Mouse (Mus musculus) embryonic facial prominence, embryonic 12.5 days (tissue): ENCODE measurements at regions not wholly inside any gene's neighbourhood (a gene's known extent, or its start where the extent isn't known, plus 50 kb on each side); places are given as distances from the start of the nearest gene placed in this dataset.

ENCODE experiments used
- ATAC-seq: fragments of 200-750 bp; cut with Nextera tagmentation; 2 replicates; pipeline ENCODE4 v1.8.0; 2017; ENCODE audit not compliant: insufficient number of reproducible peaks, insufficient read depth, low FRiP score, low TSS enrichment
- H3K27ac ChIP-seq: fragments of 300-500 bp; sonication (generic); 2 replicates; pipeline ENCODE4 v1.5.1; 2016; ENCODE audit warnings: mild to moderate bottlenecking
- H3K27me3 ChIP-seq: fragments of 300-500 bp; sonication (generic); 2 replicates; pipeline ENCODE4 v1.6.1; 2016; ENCODE audit warnings: mild to moderate bottlenecking, moderate library complexity
- H3K36me3 ChIP-seq: fragments of 300-500 bp; sonication (generic); 2 replicates; pipeline ENCODE4 v1.6.1; 2016; ENCODE audit warnings: mild to moderate bottlenecking
- H3K4me1 ChIP-seq: fragments of 300-500 bp; sonication (generic); 2 replicates; pipeline ENCODE4 v1.6.1; 2016
- H3K4me2 ChIP-seq: fragments of 300-500 bp; sonication (generic); replicated peaks from 2 replicates; pipeline ENCODE4 v1.6.1; 2016; ENCODE audit warnings: mild to moderate bottlenecking, moderate library complexity
- H3K4me3 ChIP-seq: fragments of 300-500 bp; sonication (generic); 2 replicates; pipeline ENCODE4 v1.5.1; 2016; ENCODE audit warnings: mild to moderate bottlenecking
- H3K9ac ChIP-seq: fragments of 300-500 bp; sonication (generic); 2 replicates; pipeline ENCODE4 v1.6.1; 2016; ENCODE audit warnings: mild to moderate bottlenecking, moderate library complexity
- H3K9me3 ChIP-seq: fragments of 300-500 bp; sonication (generic); 2 replicates; pipeline ENCODE4 v1.6.1; 2016; ENCODE audit warnings: mild to moderate bottlenecking, moderate library complexity
- WGBS: fragments of 180-500 bp; shearing (Covaris S2); methylation state at CpG from one replicate; pipeline ENCODE4 v1.1.7; 2016; 5-methylcytosine and 5-hydroxymethylcytosine counted together

DNA sequence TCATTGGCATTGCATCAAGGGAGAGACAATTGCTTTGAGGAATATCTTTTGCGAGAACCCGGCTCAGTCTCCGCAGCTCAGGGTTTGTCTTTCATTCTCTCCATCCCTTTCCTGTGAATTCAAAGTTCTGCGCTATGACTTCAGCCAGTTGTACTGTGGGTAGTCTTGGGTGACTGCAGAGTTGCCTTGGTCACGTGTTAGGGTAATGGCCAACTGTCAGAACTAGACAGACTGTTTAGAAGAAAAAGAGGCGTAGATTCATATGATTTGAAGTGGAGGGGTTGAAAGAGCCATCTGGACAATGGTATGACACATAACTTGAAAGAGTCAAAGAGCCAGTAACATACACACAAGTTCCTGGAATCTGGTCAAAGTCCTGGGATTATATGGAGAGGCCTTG, 226.5 kb upstream of the Nr2f2 start:
- Histone ChIP-seq H3K9ac (no peak overlapping the region), H3K27ac (no peak overlapping the region), H3K4me3 (no peak overlapping the region), H3K9me3 (no peaks in the 10 kb centered on the region), H3K36me3 (no peaks in the 10 kb centered on the region), H3K27me3 (no peaks in the 10 kb centered on the region), H3K4me2 (no peak overlapping the region), H3K4me1 (0 out of 2 replicates have a peak, but pooled peaks cover 8% of the 10 kb centered on the region)
- WGBS, result 86% methylated on average over 6 of the region's 6 CpGs
- no peak for ATAC-seq

DNA sequence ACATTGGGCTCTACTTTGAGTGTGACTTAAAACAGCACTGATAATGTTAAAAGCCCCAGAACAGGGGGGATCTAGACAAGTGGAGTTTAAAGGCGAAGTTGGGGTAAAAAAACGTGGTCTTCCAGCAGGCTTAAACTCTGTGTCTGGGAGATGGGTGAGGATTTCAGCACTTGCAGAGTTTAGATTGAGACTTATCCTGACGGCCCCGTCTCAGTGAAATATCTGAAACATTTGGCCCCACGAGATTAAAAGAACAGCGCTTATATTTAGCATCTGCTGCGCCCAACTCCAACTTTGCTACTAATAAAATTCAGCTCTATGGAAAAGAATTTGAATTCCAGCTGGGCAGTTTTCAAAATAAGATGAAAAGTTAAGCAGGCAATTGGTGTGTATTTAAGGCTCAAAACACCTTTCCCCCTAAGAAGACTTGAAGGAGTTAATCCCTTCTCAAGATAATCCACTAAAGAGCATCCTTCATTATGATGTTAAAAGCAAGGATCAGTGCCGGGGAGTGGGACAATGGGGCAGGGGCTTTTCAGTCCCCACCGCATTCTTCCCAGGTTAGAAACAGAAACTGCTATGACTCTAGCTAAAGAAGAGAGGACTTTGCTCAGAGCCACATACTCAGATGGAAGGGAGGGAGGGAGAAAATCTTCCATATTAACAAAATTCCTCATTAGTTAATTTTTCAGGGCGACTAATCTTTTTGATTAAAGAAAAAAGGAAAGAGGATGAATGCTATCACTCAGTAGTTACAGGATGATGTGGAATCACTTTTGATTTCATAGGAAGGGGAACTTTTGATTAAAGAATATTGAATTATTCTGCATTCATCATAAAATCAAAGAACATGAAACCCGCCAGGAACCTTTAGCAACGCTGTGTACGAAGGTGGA, 225.1 kb upstream of the Nr2f2 start:
- H3K36me3 ChIP-seq, result no peaks in the 10 kb centered on the region
- no peak overlapping the region for H3K4me3 ChIP-seq
- H3K27ac ChIP-seq, result no peak overlapping the region
- 0 out of 2 replicates have a peak, but pooled peaks cover 8% of the 10 kb centered on the region for H3K4me1 ChIP-seq
- no peak overlapping the region for H3K9ac ChIP-seq
- no peak for ATAC-seq
- H3K27me3 ChIP-seq, result no peaks in the 10 kb centered on the region
- no peak overlapping the region for H3K4me2 ChIP-seq
- 26% methylated on average over 13 of the region's 13 CpGs for WGBS
- H3K9me3 ChIP-seq, result no peaks in the 10 kb centered on the region

DNA sequence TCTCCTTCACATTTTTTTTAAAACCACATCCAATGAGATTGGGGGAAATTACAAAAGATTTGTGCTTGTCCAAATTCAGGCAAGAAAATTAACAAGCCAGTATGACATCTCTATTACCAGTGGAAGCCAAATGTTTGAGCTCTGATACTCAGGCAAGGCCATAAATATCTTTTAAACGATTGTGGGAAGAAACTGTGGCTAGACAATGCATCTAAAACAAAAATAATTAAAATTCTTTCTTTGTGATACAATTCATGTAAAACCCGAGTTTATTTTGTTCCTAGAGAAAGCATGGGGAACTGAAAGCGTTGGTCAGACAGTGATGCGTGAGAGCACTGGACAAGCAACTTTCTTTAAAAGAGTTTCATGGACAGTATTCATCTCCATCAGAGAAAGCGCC, 223.2 kb upstream of the Nr2f2 start:
- no peaks in the 10 kb centered on the region for H3K9me3 ChIP-seq
- H3K27ac ChIP-seq, result no peak overlapping the region
- 69% methylated on average over 5 of the region's 5 CpGs for WGBS

DNA sequence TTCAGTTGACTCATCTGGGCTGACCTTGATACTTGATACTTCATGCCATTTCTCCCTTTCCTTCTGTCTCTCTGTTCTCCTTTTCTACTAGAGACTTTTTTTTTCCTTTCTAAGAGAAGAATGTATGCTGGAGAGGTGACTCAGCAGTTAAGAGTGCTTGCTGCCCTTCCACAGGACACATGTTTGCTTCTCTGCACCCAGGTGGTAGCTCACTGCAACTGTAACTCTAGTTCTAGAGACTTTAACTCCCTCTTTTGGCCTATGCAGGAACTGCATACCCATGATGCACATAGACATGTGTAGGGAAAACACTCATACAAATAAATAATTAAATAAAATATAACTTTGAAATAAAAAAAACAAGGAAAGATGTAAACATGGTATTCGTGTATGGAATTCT, 221.5 kb upstream of the Nr2f2 start:
- no peaks in the 10 kb centered on the region for H3K27me3 ChIP-seq
- no peaks in the 10 kb centered on the region for H3K36me3 ChIP-seq
- H3K4me2 ChIP-seq, result no peak overlapping the region
- no peak overlapping the region for H3K27ac ChIP-seq
- no peak overlapping the region for H3K4me3 ChIP-seq
- 85% methylated on average over 1 of the region's 1 CpGs for WGBS
- ATAC-seq, result no peak
- H3K9me3 ChIP-seq, result no peaks in the 10 kb centered on the region
- no peak overlapping the region for H3K9ac ChIP-seq
- 0 out of 2 replicates have a peak, but pooled peaks cover 8% of the 10 kb centered on the region for H3K4me1 ChIP-seq

More for the DNA sequence above, 223.2 kb upstream of the Nr2f2 start:
- H3K4me2 ChIP-seq, result no peak overlapping the region
- ATAC-seq, result no peak
- no peak overlapping the region for H3K9ac ChIP-seq
- H3K4me1 ChIP-seq, result 0 out of 2 replicates have a peak, but pooled peaks cover 8% of the 10 kb centered on the region
- no peak overlapping the region for H3K4me3 ChIP-seq
- no peaks in the 10 kb centered on the region for H3K27me3 ChIP-seq
- no peaks in the 10 kb centered on the region for H3K36me3 ChIP-seq

DNA sequence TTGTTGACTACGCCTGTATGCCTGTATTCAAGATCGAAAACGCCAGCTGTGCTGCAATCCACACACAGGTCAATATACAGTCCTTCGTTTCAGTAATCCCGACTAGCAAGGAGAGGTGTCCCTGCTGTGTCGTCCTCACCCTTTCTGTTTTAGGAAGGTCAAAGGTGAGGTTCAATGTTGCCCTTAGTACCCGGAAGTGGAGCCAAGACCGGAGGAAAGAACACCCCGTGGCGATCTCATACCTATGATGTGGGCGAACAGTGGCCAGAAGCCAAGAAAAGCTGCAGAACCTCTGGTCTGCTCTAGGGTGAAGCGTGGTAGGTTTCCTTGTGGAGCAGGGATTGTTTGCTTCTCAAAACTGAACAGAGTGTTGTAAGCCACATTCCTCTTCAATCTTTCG, 217.9 kb upstream of the Nr2f2 start:
- H3K4me2 ChIP-seq, result no peak overlapping the region
- peaks cover 6% of the 10 kb centered on the region; the same call in 1 of the 2 replicates for H3K27me3 ChIP-seq

DNA sequence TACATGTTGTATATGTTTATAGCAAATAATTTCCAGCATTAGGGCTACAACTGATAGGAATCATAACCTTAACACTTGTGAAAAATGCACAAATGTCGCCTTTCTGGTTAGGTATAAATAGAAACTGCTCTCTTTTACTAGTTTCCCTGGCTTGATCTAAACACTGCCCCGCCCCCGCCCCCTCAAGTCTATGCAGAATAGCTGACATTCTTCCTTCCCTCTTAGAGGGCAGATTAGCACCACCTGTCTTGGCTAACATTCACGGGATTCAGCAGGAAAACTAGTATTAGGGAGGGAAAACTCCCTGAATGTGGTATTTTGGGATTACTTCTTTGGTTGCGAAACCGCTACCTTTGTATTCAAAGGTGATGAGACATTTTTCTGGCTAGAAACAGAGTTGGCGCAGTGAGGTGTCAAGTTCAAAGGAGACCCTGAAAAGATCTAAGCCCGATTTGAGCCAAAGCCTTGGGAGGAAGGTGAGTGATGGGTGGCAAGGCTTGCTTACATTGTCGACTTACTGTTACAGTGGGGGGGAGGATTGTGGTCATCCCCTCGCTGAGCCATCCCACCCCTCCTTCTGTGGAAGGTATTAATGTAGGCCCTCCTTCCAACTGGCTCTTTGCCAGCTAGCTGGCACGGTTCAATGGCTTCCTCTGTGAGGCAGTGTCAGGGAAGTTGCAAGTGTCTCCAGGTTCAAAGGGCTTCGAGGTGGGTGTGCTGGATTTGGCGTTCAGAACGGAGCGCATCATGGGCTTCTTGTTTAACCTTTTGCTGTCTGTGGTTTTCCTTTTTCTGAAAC, 209.8 kb upstream of the Nr2f2 start:
- Histone ChIP-seq H3K4me3 (no peak overlapping the region), H3K4me1 (peaks cover 15% of the 10 kb centered on the region), H3K27ac (no peak overlapping the region), H3K36me3 (no peaks in the 10 kb centered on the region), H3K4me2 (no peak overlapping the region; the same call in 1 of the 2 replicates), H3K9ac (no peak overlapping the region), H3K9me3 (no peaks in the 10 kb centered on the region), H3K27me3 (peaks cover under 1% of the 10 kb centered on the region; the same call in 1 of the 2 replicates)
- no peak for ATAC-seq
- WGBS, result 34% methylated on average over 15 of the region's 15 CpGs

More for the DNA sequence above, 217.9 kb upstream of the Nr2f2 start:
- Histone ChIP-seq H3K36me3 (no peaks in the 10 kb centered on the region), H3K9ac (no peak overlapping the region), H3K9me3 (no peaks in the 10 kb centered on the region), H3K27ac (no peak overlapping the region), H3K4me1 (peaks cover 7% of the 10 kb centered on the region; the same call in 1 of the 2 replicates), H3K4me3 (no peak overlapping the region)
- WGBS, result 73% methylated on average over 13 of the region's 13 CpGs
- no peak for ATAC-seq

DNA sequence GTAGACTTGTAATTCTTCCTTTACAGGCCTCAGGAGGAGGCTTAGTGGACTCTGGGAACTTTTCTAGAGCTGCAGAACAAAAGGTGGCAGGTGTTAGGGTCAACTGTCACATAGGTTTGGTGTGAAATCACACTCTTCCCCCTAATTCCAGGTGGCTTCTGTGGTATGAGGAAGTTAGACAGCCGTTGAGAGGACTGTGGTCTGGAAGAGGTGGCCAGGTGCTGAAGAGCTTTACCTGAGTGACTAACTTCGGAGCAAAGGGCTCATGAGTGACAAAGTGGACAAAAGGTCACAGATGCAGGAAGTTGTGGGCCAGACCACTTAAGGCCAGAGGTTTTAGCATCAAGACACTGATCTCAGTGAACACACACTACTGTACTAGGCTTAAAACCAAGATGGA, 209.1 kb upstream of the Nr2f2 start:
- H3K27ac ChIP-seq, result no peak overlapping the region
- H3K4me3 ChIP-seq, result no peak overlapping the region
- H3K36me3 ChIP-seq, result no peaks in the 10 kb centered on the region
- no peaks in the 10 kb centered on the region for H3K9me3 ChIP-seq
- 50% methylated on average over 2 of the region's 2 CpGs for WGBS
- H3K4me2 ChIP-seq, result no peak overlapping the region
- no peaks in the 10 kb centered on the region for H3K27me3 ChIP-seq
- peaks cover 15% of the 10 kb centered on the region for H3K4me1 ChIP-seq
- H3K9ac ChIP-seq, result no peak overlapping the region
- ATAC-seq, result no peak

DNA sequence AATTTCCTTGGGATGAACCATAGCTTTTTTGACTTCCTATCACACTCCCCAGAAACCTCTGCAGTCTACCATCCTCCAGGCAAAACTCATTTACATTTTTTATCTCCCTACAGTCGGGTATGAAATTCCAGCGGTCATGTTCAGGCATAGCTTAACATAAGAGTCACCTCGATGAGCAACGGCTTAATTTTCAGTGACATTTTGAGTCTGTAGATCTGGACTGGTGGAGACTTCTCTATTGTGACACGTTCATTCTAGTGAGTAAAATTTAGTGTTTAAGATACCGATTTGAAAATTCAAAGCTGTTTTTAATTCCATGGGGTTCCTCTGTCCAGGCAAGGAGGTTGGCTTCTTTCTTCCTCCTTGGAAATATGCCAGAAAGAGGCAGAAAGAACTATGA, 207.7 kb upstream of the Nr2f2 start:
- H3K4me2 ChIP-seq, result no peak overlapping the region
- WGBS, result 72% methylated on average over 6 of the region's 6 CpGs
- no peak for ATAC-seq
- peaks cover 15% of the 10 kb centered on the region for H3K4me1 ChIP-seq
- H3K27ac ChIP-seq, result no peak overlapping the region
- H3K4me3 ChIP-seq, result no peak overlapping the region
- H3K9ac ChIP-seq, result no peak overlapping the region
- no peaks in the 10 kb centered on the region for H3K36me3 ChIP-seq
- no peaks in the 10 kb centered on the region for H3K9me3 ChIP-seq
- no peaks in the 10 kb centered on the region for H3K27me3 ChIP-seq

DNA sequence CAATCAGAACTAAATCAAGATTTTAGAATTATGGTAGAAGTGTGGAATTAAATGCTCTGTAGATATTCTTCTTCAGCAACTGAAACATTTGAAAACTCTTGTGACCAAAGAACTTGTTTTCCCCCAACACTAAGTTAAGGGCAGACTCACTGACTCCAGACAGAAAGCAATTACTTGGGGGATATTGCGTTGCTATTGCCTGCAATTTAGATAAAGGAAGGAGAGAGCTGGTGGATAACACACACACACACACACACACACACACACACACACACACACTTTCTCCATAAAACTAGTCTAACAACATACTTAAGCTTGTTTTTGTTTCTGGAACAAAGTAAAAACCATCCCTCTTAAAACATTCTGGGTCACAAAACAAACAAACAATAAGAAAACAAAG, 198.5 kb upstream of the Nr2f2 start:
- H3K4me3 ChIP-seq, result no peak overlapping the region
- no peak overlapping the region for H3K4me2 ChIP-seq
- H3K9me3 ChIP-seq, result no peaks in the 10 kb centered on the region
- no peak overlapping the region for H3K27ac ChIP-seq
- no peaks in the 10 kb centered on the region for H3K27me3 ChIP-seq
- no peak for ATAC-seq
- H3K36me3 ChIP-seq, result no peaks in the 10 kb centered on the region
- H3K9ac ChIP-seq, result no peak overlapping the region
- WGBS, result 53% methylated on average over 1 of the region's 1 CpGs
- H3K4me1 ChIP-seq, result no peaks in the 10 kb centered on the region

DNA sequence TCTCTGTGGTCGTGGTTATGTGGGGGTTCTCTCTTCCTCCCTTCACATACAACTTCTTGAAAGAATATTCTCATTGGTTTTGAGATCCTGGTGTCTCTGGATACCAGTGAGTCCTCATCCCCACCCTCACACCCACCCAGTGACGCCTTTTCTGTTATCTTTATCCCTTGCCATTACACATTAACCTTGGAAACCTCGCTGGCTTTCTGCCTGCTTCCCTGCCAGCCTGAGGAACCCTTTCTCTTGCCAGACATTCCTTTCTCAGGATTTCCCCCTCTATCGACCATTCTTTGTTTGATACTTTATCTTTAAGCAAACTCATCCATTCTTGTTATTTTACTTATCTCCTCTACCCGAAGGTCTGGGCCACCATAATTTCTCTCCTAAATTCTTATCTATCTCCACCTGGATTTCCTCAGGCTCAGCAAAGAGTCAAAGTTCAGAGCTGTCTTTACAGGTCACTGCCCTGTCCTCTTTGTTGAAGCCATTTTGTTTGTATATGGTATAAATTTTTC, 182.5 kb upstream of the Nr2f2 start:
- 76% methylated on average over 5 of the region's 5 CpGs for WGBS

DNA sequence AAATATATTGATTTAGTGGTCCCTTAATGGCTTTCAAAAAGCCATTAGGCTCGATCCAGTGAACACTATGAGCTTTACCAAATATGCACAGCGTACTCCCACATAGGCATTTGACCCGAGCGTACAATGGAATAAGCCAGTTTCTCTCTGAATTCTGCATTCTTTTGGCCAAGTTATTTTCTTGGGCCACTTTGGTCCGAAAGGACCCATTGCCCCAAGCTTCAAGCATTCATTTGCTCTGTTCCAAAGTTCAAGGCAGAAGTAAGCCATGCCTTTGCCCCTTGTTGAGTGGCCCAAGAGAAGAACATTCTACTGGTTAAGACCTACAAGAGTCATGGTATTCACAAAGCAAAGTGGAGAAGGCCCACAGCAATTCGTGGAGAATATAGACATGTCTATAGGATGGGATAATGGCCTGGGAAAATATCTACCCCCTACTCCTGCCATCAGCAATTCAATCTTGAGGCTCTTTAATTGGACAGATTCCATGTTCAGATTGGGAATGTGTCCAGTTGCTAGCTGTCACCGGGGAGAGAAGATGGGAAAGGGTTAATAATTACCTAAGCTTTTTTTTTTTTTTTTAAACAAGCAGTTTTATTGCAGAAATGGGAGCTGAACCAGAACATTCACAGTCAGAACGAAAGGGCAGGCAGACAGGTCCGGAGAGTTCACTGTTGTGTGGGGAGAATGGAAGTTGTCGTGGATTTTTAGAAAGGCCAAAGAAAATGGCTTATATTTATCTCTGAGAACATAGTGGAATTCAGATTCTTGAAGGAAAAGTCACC, 175.5 kb upstream of the Nr2f2 start:
- WGBS, result 88% methylated on average over 10 of the region's 10 CpGs
- H3K27ac ChIP-seq, result no peak overlapping the region
- H3K4me3 ChIP-seq, result no peak overlapping the region
- no peaks in the 10 kb centered on the region for H3K27me3 ChIP-seq
- ATAC-seq, result no peak
- no peaks in the 10 kb centered on the region for H3K9me3 ChIP-seq
- no peaks in the 10 kb centered on the region for H3K4me1 ChIP-seq
- H3K36me3 ChIP-seq, result no peaks in the 10 kb centered on the region
- H3K4me2 ChIP-seq, result no peak overlapping the region
- no peak overlapping the region for H3K9ac ChIP-seq

More for the DNA sequence above, 182.5 kb upstream of the Nr2f2 start:
- Histone ChIP-seq H3K4me1 (no peaks in the 10 kb centered on the region), H3K4me2 (no peak overlapping the region), H3K36me3 (no peaks in the 10 kb centered on the region), H3K27me3 (no peaks in the 10 kb centered on the region), H3K27ac (no peak overlapping the region), H3K9ac (no peak overlapping the region), H3K4me3 (no peak overlapping the region), H3K9me3 (no peaks in the 10 kb centered on the region)
- no peak for ATAC-seq
